Mouse (Mus musculus) central nervous system, embryonic 18 days (tissue): ENCODE results near the gene Xrcc3. TPM values are rescaled to one million over a fixed set of nuclear protein-coding genes. Genes with fewer than 3 reads are reported as not detected.

Source experiments
- polyA plus RNA-seq: library from polyadenylated mRNA; depleted of rRNA; stranded (reverse); fragments of >200 nt; gene quantifications from 2 replicates; pipeline ENCODE4 v1.2.3, GENCODE M21; 2012; rRNA removed

Xrcc3 gene
- 3.8 and 4.1 TPM in 2 replicates for polyA plus RNA-seq

GRCm38 (mm10) chr12:111813766-111814617 is at the start of gene Xrcc3, which contains the start of gene Zfyve21:
TSS of gene Xrcc3 (minus strand) at chr12:111813873.
TSS of gene Zfyve21 (plus strand) at chr12:111814170.

GRCm38 (mm10) chr12:111758381-111759175 is 55.1 kb downstream of the Xrcc3 start, which contains the start of gene Klc1:
TSS of gene Klc1 (plus strand) at chr12:111758849.

Other genes starting within 250 kb of the Xrcc3 start
- 103 and 107 TPM in 2 replicates for gene Mark3, start 239.3 kb downstream of the Xrcc3 start, polyA plus RNA-seq
- gene Ckb, start 141.5 kb downstream of the Xrcc3 start, polyA plus RNA-seq: 1,210 and 1,244 TPM in 2 replicates
- gene Trmt61a, start 135.8 kb downstream of the Xrcc3 start, polyA plus RNA-seq: 21.9 and 25.1 TPM in 2 replicates
- gene Bag5, start 100.6 kb downstream of the Xrcc3 start, polyA plus RNA-seq: 42.6 and 43.2 TPM in 2 replicates
- gene Apopt1, start 100.6 kb downstream of the Xrcc3 start, polyA plus RNA-seq: 37.4 and 37.7 TPM in 2 replicates
- gene Klc1, start 55.0 kb downstream of the Xrcc3 start, polyA plus RNA-seq: 680 and 694 TPM in 2 replicates
- 28.6 and 32.2 TPM in 2 replicates for gene Zfyve21, start 297 bp upstream of the Xrcc3 start, polyA plus RNA-seq
- gene Ppp1r13b, start 94.2 kb upstream of the Xrcc3 start, polyA plus RNA-seq: 31.1 and 31.5 TPM in 2 replicates
- 229 and 244 TPM in 2 replicates for gene Atp5mpl, start 153.1 kb upstream of the Xrcc3 start, polyA plus RNA-seq
- 0.51 and 0.56 TPM in 2 replicates for gene Tdrd9, start 157.7 kb upstream of the Xrcc3 start, polyA plus RNA-seq
- 0.05 and 0.12 TPM in 2 replicates for gene Rd3l, start 167.4 kb upstream of the Xrcc3 start, polyA plus RNA-seq